Mouse (Mus musculus) gastrocnemius, postnatal 4 days (tissue): ENCODE data around the gene Vps35. TPM values are rescaled to one million over a fixed set of nuclear protein-coding genes. Genes with fewer than 3 reads are reported as not detected.

Experiments used
- DNase-seq, 2 experiments: peaks; one replicate each; pipeline ENCODE4 v3.0.0; 2021 to 2022; ENCODE audit warnings: low spot score in 2 of 2, mixed read lengths in 2 of 2
- total RNA-seq, 2 experiments: library from RNA; stranded (reverse); gene quantifications; 2 replicates each; pipeline ENCODE4 v1.2.3; 2021

Vps35 gene
- total RNA-seq, 2 experiments from 2014 or later, result 69.9 to 71.8 TPM

GRCm38 (mm10) chr8:85220992-85221391 lies 78.6 kb downstream of the Vps35 start:
- DNase-seq, result no peak

- DNase-seq, result no peak
Measured at GRCm38 (mm10) chr8:85220220-85220619, 79.4 kb downstream of the Vps35 start.

Other genes with a start within 250 kb of the Vps35 start
- gene Fbxw9, start 239.7 kb downstream of the Vps35 start, total RNA-seq, result 10 to 100 TPM; 10.6 to 12.9 TPM
- gene Gm5741, start 231.8 kb downstream of the Vps35 start, total RNA-seq, result not detected
- 10 to 100 TPM; 28.7 to 29.4 TPM for gene Dhps, start 228.0 kb downstream of the Vps35 start, total RNA-seq
- 10 to 100 TPM; 46.0 to 49.7 TPM for gene Wdr83os, start 219.1 kb downstream of the Vps35 start, total RNA-seq
- gene Wdr83, start 218.5 kb downstream of the Vps35 start, total RNA-seq, result 10 to 100 TPM; 17.5 to 18.4 TPM
- gene Man2b1, start 216.5 kb downstream of the Vps35 start, total RNA-seq, result 10 to 100 TPM; 28.0 to 30.2 TPM
- gene Zfp791, start 176.7 kb downstream of the Vps35 start, total RNA-seq, result 1 to 10 TPM; 1.6 to 1.8 TPM
- gene Cks1brt, start 147.9 kb downstream of the Vps35 start, total RNA-seq, result not detected
- gene Olfr371, start 73.8 kb downstream of the Vps35 start, total RNA-seq, result not detected
- 10 to 100 TPM; 25.9 to 26.8 TPM for gene Orc6, start 170 bp downstream of the Vps35 start, total RNA-seq
- 1 to 10 TPM; 3.7 to 4.4 TPM for gene Mylk3, start 86.5 kb upstream of the Vps35 start, total RNA-seq
- 10 to 100 TPM; 23.1 to 24.9 TPM for gene 4921524J17Rik, start 133.0 kb upstream of the Vps35 start, total RNA-seq
- 10 to 100 TPM; 33.9 to 36.6 TPM for gene Gpt2, start 192.8 kb upstream of the Vps35 start, total RNA-seq